Mouse (Mus musculus): Measurements from ENCODE around the gene Wdr31.

DNA sequence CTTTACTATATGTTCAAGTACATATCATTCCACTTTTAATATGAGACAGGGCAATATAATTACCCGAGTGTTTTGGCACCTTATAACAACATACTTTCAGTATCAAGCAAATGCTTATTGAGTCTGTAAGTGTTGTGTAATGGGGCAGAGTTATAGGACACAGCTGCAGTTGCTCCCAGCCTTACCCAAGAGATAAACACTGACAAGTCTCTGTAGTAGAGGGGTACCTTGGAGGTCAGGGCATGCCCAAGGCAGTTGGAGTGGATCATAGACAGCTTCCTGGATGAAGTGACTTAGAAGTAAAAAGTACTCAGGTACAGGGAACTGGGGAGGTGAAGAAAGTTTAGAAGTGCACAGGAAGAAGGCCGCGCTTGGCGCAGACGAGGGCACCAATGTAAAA, 16.5 kb upstream of the Wdr31 start:
- TF ChIP-seq POLR2A (IDR thresholded peaks at IDR 0.05; ENCODE audit: insufficient read depth, low read depth, low read length), result no peak
- no peak for TF ChIP-seq CTCF (IDR thresholded peaks at IDR 0.05; ENCODE audit: insufficient read depth, low read depth, low read length)
